Mouse (Mus musculus) heart, postnatal 0 days (tissue): Measurements from ENCODE around the gene Sh3rf1.

Experiments
- CTCF ChIP-seq: IDR thresholded peaks from 2 replicates; pipeline ENCODE4 v1.5.1; 2016; ENCODE audit warnings: antibody characterized with exemption, control low read depth, low read depth
- EP300 ChIP-seq: IDR thresholded peaks from 2 replicates; pipeline ENCODE4 v1.6.1; 2016; ENCODE audit warnings: antibody characterized with exemption, low read depth

- no peak for TF ChIP-seq CTCF
- no peak for TF ChIP-seq EP300
Measured at GRCm38 (mm10) chr8:61355503-61355902, 131.8 kb downstream of the Sh3rf1 start.
